Mouse (Mus musculus): ENCODE data around the gene Saa2. TPM values are rescaled to one million over a fixed set of nuclear protein-coding genes. Genes with fewer than 3 reads are reported as not detected.
"Not testable (repeated sequence)": the region's sequence is repeated elsewhere in the genome, so short reads cannot be mapped to it uniquely, and the experiment has no call there.

Saa2 gene
- polyA plus RNA-seq, 1 experiment from 2014 or later: not detected

DNA sequence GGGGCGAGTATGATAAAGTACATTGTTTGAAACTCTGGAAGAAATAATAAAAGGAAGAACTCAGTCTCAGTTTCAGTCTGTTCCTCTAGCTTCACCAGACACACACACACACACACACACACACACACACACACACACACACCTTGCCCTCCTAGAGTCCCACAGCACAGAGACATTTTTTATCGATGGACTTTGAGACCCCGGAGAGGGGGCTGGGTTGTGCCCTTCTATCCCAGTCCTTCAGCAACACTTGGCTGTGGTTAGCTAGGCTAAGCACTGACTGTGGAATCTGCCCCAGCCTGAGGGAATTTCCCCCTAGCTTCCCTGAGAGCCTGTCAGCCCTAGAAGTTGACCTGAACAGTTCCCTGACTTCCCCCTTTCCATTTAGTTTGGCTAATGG is 27.7 kb upstream of the Saa2 start:
- Histone ChIP-seq H3K36me3 (ENCODE audit: insufficient read depth, low read length) (no peaks in the 10 kb centered on the region), H3K4me3 (ENCODE audit: low read length) (no peak overlapping the region), H3K9ac (replicated peaks; ENCODE audit: low read length) (no peak overlapping the region), H3K4me1 (ENCODE audit: insufficient read depth, low read length) (no peaks in the 10 kb centered on the region), H3K9me3 (ENCODE audit: low read length) (no peaks in the 10 kb centered on the region), H3K4me2 (replicated peaks; ENCODE audit: low read depth, low read length) (no peak overlapping the region), H3K27ac (ENCODE audit: low read length) (peak overlapping the region; percentile 47), H3K27me3 (ENCODE audit: insufficient read depth, low read length) (no peaks in the 10 kb centered on the region)
- ATAC-seq (ENCODE audit: low FRiP score, low TSS enrichment): peak; percentile 80
- 79% methylated on average over 3 of the region's 3 CpGs for WGBS

GRCm38 (mm10) chr7:46724396-46724795 is 27.2 kb upstream of the Saa2 start:
- ATAC-seq (ENCODE audit: low FRiP score, low TSS enrichment): peak; percentile 71; the same call in 1 of the 2 replicates
- 39% methylated on average over 5 of the region's 5 CpGs for WGBS
- no peak overlapping the region for H3K9ac ChIP-seq (replicated peaks; ENCODE audit: low read length)
- H3K9me3 ChIP-seq (ENCODE audit: low read length): no peaks in the 10 kb centered on the region
- H3K27me3 ChIP-seq (ENCODE audit: insufficient read depth, low read length): no peaks in the 10 kb centered on the region
- no peak overlapping the region for H3K4me2 ChIP-seq (replicated peaks; ENCODE audit: low read depth, low read length)
- H3K4me1 ChIP-seq (ENCODE audit: insufficient read depth, low read length): no peaks in the 10 kb centered on the region
- no peaks in the 10 kb centered on the region for H3K36me3 ChIP-seq (ENCODE audit: insufficient read depth, low read length)
- no peak overlapping the region for H3K4me3 ChIP-seq (ENCODE audit: low read length)
- peak overlapping the region; percentile 47; the same call in 1 of the 2 replicates for H3K27ac ChIP-seq (ENCODE audit: low read length)

DNA sequence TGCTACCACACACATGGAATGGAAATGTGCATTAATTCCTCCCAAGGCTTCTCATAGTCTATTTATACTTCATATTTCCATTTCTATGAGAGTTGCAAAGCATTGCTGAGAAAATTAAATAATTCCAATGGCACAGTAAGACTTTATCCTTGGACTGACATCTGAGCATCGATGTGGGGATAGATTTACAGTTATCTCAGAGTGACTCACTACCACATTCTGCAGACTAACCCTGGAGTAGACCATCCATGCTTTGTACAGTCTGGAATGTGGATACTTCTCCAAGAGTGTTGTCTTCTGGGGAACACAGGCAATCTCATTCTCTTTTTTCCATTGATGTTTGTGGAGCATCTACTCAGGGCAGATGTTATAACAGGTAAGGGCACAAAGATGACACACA is 24.0 kb upstream of the Saa2 start:
- 74% methylated on average over 1 of the region's 1 CpGs for WGBS
- no peak overlapping the region for H3K4me3 ChIP-seq (ENCODE audit: low read length)
- H3K27ac ChIP-seq (ENCODE audit: low read length): no peak overlapping the region
- H3K36me3 ChIP-seq (ENCODE audit: insufficient read depth, low read length): no peaks in the 10 kb centered on the region
- no peak for ATAC-seq (ENCODE audit: low FRiP score, low TSS enrichment)
- H3K4me2 ChIP-seq (replicated peaks; ENCODE audit: low read depth, low read length): no peak overlapping the region
- no peak overlapping the region for H3K9ac ChIP-seq (replicated peaks; ENCODE audit: low read length)
- H3K27me3 ChIP-seq (ENCODE audit: insufficient read depth, low read length): no peaks in the 10 kb centered on the region
- H3K4me1 ChIP-seq (ENCODE audit: insufficient read depth, low read length): no peaks in the 10 kb centered on the region
- no peaks in the 10 kb centered on the region for H3K9me3 ChIP-seq (ENCODE audit: low read length)

DNA sequence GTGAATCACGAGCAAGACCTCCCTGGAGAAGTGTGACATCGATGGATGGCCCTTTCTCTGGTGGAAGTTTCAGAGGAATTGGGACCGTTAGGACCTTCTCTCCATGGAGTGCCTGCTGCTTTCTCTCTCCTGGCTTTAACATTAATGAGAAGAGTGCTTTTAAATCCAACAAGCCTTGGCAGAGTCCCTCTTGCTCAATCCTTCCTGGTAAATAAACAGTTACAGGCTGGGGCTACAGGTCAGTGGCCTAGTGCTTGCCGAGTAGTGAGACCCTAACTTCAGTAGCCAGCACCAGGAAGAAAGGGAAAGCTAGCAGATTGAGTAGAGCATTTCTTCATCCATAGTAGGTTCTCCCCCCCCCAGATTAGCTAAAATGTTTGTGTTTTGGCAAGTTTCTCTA is 19.1 kb upstream of the Saa2 start, which contains the start of gene Saa4:
Gene Saa4 (minus strand): TSS at position 146 of the 400 bp plus-strand sequence.
- Histone ChIP-seq H3K4me1 (ENCODE audit: insufficient read depth, low read length) (no peaks in the 10 kb centered on the region), H3K9ac (replicated peaks; ENCODE audit: low read length) (no peak within 1 kb of the TSS), H3K4me2 (replicated peaks; ENCODE audit: low read depth, low read length) (no peak within 1 kb of the TSS), H3K27me3 (ENCODE audit: insufficient read depth, low read length) (no peaks in the 10 kb centered on the region), H3K36me3 (ENCODE audit: insufficient read depth, low read length) (no peaks in the 10 kb centered on the region), H3K27ac (ENCODE audit: low read length) (no peak within 1 kb of the TSS), H3K4me3 (ENCODE audit: low read length) (no peak within 1 kb of the TSS), H3K9me3 (ENCODE audit: low read length) (no peaks in the 10 kb centered on the region)
- WGBS: 74% methylated on average over 4 of the region's 4 CpGs
- ATAC-seq (ENCODE audit: low FRiP score, low TSS enrichment): no peak

DNA sequence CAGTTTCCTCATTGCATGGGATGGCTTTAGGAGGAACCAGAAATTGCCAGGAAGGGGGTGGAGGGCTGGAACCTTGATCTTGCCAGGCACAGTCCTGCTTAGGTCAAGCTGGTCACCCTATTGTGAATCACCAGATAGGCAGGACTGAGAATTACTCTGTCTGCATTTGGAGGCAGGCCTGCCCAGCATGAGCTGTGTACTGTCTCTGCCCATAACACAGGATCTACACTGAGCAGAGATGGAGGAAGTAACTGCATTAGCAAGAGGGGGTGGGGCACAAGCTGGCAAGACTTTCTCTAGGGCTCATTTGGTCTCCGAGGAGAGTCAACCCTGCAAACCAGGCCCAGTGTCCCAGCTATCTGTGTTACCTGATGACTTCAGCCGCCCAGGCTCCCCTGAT is 16.6 kb upstream of the Saa2 start:
- no peaks in the 10 kb centered on the region for H3K36me3 ChIP-seq (ENCODE audit: insufficient read depth, low read length)
- WGBS: 80% methylated on average over 2 of the region's 2 CpGs
- no peak overlapping the region for H3K9ac ChIP-seq (replicated peaks; ENCODE audit: low read length)
- no peaks in the 10 kb centered on the region for H3K4me1 ChIP-seq (ENCODE audit: insufficient read depth, low read length)
- no peak overlapping the region for H3K4me3 ChIP-seq (ENCODE audit: low read length)
- no peak for ATAC-seq (ENCODE audit: low FRiP score, low TSS enrichment)
- H3K27ac ChIP-seq (ENCODE audit: low read length): no peak overlapping the region
- no peaks in the 10 kb centered on the region for H3K9me3 ChIP-seq (ENCODE audit: low read length)
- H3K27me3 ChIP-seq (ENCODE audit: insufficient read depth, low read length): no peaks in the 10 kb centered on the region
- H3K4me2 ChIP-seq (replicated peaks; ENCODE audit: low read depth, low read length): no peak overlapping the region

DNA sequence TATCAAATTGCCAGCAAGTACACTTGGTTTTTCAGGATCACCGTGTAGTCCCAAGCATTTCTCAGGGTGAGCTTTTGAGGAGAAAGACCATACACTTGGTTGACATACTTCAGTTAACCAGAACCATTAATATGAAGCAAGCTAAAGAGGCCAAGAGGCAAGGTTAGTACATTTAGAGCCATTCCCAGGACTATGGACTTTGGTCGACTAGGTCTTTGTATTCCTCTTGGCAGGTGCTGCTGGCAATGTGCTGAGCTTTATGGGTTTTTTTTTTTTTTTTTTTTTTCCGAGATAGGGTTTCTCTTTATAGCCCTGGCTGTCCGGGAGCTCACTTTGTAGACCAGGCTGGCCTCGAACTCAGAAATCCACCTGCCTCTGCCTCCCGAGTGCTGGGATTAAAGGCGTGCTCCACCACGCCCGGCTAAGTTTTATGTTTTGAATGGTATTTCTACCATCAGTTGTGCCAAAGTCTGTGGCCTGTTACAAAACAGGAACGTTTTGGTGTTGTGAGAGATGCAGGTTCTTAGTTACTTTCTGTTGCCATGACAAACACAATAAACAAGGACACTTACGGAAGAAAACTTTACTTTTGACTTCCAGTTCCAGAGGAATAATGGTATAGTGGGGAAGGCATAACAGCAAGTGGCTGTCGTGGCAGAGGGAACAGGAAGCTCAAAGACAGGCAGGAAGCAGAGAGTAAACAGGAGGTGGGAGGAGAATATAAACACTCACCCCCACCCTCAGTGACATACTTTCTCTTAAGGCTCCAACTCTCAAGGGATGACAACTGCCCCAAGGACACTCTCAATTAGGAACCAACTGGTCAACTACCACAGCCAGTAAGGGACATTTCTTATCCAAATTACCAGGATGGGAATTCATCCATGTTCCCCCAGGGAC is 12.8 kb upstream of the Saa2 start:
- 76% methylated on average over 12 of the region's 12 CpGs for WGBS
- Histone ChIP-seq H3K36me3 (ENCODE audit: insufficient read depth, low read length) (no peaks in the 10 kb centered on the region), H3K4me3 (ENCODE audit: low read length) (no peak overlapping the region), H3K4me2 (replicated peaks; ENCODE audit: low read depth, low read length) (no peak overlapping the region), H3K9me3 (ENCODE audit: low read length) (no peaks in the 10 kb centered on the region), H3K4me1 (ENCODE audit: insufficient read depth, low read length) (no peaks in the 10 kb centered on the region), H3K27ac (ENCODE audit: low read length) (no peak overlapping the region), H3K9ac (replicated peaks; ENCODE audit: low read length) (no peak overlapping the region), H3K27me3 (ENCODE audit: insufficient read depth, low read length) (no peaks in the 10 kb centered on the region)
- no peak for ATAC-seq (ENCODE audit: low FRiP score, low TSS enrichment)

GRCm38 (mm10) chr7:46740041-46740440 is 11.5 kb upstream of the Saa2 start:
- not testable (repeated sequence) for H3K9me3 ChIP-seq (ENCODE audit: low read length); ATAC-seq (ENCODE audit: low FRiP score, low TSS enrichment); H3K27ac ChIP-seq (ENCODE audit: low read length); H3K27me3 ChIP-seq (ENCODE audit: insufficient read depth, low read length); H3K9ac ChIP-seq (replicated peaks; ENCODE audit: low read length); H3K4me3 ChIP-seq (ENCODE audit: low read length); H3K4me1 ChIP-seq (ENCODE audit: insufficient read depth, low read length); H3K4me2 ChIP-seq (replicated peaks; ENCODE audit: low read depth, low read length); H3K36me3 ChIP-seq (ENCODE audit: insufficient read depth, low read length)
- 83% methylated on average over 5 of the region's 5 CpGs for WGBS

GRCm38 (mm10) chr7:46742880-46743279 is 8.7 kb upstream of the Saa2 start, which contains the start of gene Saa1:
Gene Saa1, minus strand, starts transcription at chr7:46742980.
- H3K9ac ChIP-seq (replicated peaks; ENCODE audit: low read length); H3K36me3 ChIP-seq (ENCODE audit: insufficient read depth, low read length); ATAC-seq (ENCODE audit: low FRiP score, low TSS enrichment); H3K4me2 ChIP-seq (replicated peaks; ENCODE audit: low read depth, low read length); H3K9me3 ChIP-seq (ENCODE audit: low read length); H3K27me3 ChIP-seq (ENCODE audit: insufficient read depth, low read length); H3K27ac ChIP-seq (ENCODE audit: low read length); H3K4me3 ChIP-seq (ENCODE audit: low read length); H3K4me1 ChIP-seq (ENCODE audit: insufficient read depth, low read length): not testable (repeated sequence)
- 76% methylated on average over 3 of the region's 3 CpGs for WGBS

DNA sequence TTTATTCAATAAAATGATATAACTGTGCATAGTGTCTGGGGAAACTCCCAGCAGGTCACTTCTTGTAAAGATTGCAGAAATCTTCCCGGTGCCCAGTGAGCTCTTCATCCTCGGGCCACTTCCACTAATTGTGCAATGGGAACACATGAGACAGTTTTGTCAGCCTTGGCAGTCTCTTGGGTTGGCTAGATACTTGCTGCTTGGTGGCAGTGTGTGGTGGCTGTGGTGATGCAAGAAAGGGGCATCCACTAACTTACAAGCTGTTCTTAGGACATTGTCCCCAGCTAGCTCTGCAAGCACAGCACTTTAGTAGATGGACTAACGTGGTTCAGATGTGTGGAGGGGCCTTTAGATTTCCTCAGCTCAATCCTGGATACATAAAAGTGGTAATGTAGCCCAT is 5.8 kb upstream of the Saa2 start:
- 83% methylated on average over 3 of the region's 3 CpGs for WGBS
- Histone ChIP-seq H3K9ac (replicated peaks; ENCODE audit: low read length) (no peak overlapping the region), H3K4me2 (replicated peaks; ENCODE audit: low read depth, low read length) (no peak overlapping the region), H3K36me3 (ENCODE audit: insufficient read depth, low read length) (no peaks in the 10 kb centered on the region), H3K9me3 (ENCODE audit: low read length) (no peaks in the 10 kb centered on the region), H3K27me3 (ENCODE audit: insufficient read depth, low read length) (no peaks in the 10 kb centered on the region), H3K4me3 (ENCODE audit: low read length) (no peak overlapping the region), H3K27ac (ENCODE audit: low read length) (no peak overlapping the region), H3K4me1 (ENCODE audit: insufficient read depth, low read length) (no peaks in the 10 kb centered on the region)
- ATAC-seq (ENCODE audit: low FRiP score, low TSS enrichment): no peak

GRCm38 (mm10) chr7:46746381-46746780 is 5.2 kb upstream of the Saa2 start:
- Histone ChIP-seq H3K27me3 (ENCODE audit: insufficient read depth, low read length) (no peaks in the 10 kb centered on the region), H3K27ac (ENCODE audit: low read length) (no peak overlapping the region), H3K4me2 (replicated peaks; ENCODE audit: low read depth, low read length) (no peak overlapping the region), H3K36me3 (ENCODE audit: insufficient read depth, low read length) (no peaks in the 10 kb centered on the region), H3K4me3 (ENCODE audit: low read length) (no peak overlapping the region), H3K4me1 (ENCODE audit: insufficient read depth, low read length) (no peaks in the 10 kb centered on the region), H3K9ac (replicated peaks; ENCODE audit: low read length) (no peak overlapping the region), H3K9me3 (ENCODE audit: low read length) (no peaks in the 10 kb centered on the region)
- ATAC-seq (ENCODE audit: low FRiP score, low TSS enrichment): no peak
- 82% methylated on average over 7 of the region's 7 CpGs for WGBS
